Mouse (Mus musculus): ENCODE results near the gene Hecw1. TPM values are rescaled to one million over a fixed set of nuclear protein-coding genes. Genes with fewer than 3 reads are reported as not detected.

Gene Hecw1
- 0.03 and 0.05 TPM in 2 replicates for polyA plus RNA-seq (2012; rRNA removed)

DNA sequence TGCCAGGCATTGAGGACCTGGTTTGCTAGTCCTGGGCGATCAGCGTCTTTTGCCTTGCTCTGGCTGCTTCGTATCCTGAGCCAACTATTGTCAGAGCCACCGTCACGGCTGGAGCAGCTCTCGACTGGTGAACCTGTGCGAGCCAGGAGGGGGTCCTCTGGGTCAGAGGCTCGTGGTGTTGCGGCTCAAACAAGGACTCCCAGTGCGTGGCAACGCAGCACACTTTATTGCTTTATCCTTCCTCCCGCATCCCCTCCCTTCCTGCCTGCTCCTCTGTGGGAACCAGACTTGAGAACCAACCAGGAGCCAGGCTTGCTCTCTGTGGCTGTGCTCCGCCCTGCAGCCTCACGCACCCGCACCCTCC, at the start of gene Hecw1:
Gene Hecw1 (minus strand): TSS at position 323 of the 364 bp plus-strand sequence.

Other genes with a start within 250 kb of the Hecw1 start
- 27.4 and 30.8 TPM in 2 replicates for gene Mrpl32, start 89.9 kb upstream of the Hecw1 start, polyA plus RNA-seq (2012; rRNA removed)
- 61.3 and 66.9 TPM in 2 replicates for gene Psma2, start 90.0 kb upstream of the Hecw1 start, polyA plus RNA-seq (2012; rRNA removed)
- gene AW209491, start 106.9 kb upstream of the Hecw1 start, polyA plus RNA-seq (2012; rRNA removed) = 4.4 and 5.0 TPM in 2 replicates